Mouse (Mus musculus): ENCODE data around the gene L3mbtl1.
"Not testable (repeated sequence)": the region's sequence is repeated elsewhere in the genome, so short reads cannot be mapped to it uniquely, and the experiment has no call there.

L3mbtl1 gene

DNA sequence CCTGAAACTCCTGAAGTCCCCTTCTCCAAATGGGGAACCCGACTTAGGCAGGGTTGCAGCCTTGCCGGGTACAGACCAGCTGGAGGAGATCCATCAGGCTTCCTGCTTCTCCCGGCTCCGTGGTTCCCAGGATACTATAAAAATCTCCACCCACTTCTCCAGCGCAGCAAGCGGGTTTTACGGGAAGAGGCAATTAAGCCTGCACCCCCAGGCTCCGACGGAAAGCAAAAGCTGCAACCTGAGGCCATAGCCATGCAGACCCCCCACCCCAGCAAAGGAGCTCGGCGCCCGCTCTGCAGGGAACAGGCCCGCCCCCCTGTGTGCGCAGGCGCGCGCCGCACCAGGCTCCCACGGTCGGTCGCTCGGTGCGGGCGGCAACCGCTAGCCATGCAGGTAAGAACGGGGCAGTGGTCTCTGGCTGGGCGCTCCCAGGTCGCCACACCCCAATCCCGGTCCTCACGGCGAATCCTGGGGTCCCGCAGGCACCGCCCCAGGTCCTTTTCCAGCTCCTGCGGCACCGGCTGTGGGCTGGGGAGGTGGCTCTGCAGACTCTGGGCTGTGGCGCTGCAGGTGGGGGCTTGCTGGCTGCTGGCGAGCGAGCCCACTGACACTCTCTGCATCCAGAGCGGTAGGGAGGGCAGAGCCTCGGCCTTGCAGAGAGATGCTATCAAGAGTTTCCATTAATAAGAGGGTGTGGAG is at the start of gene L3mbtl1:
L3mbtl1 (plus strand) TSS at position 325 of the 699 bp plus-strand sequence.
- peak; percentile 31 for DNase-seq (ENCODE audit: low spot score)

DNA sequence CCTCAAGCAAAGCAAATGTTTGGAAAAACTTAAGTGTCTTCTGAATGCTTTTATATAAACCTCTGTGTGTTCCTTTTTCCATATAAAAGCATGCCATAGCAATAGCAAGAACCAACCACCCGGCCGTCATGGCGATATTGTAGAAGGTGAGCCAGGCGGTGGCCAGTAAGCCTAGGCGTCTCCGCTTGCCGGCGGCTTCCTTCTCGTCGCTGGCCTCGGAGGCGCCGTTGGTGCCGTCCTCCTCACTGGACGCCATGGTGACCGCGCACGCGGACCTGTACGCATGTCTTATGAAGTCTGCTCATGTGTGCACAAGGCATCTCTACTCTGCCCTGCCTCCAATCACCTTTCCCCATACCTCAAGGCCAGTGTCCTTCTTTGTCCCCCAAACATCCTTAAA is 44.0 kb upstream of the L3mbtl1 start:
- DNase-seq (ENCODE audit: low spot score) = not testable (repeated sequence)

DNA sequence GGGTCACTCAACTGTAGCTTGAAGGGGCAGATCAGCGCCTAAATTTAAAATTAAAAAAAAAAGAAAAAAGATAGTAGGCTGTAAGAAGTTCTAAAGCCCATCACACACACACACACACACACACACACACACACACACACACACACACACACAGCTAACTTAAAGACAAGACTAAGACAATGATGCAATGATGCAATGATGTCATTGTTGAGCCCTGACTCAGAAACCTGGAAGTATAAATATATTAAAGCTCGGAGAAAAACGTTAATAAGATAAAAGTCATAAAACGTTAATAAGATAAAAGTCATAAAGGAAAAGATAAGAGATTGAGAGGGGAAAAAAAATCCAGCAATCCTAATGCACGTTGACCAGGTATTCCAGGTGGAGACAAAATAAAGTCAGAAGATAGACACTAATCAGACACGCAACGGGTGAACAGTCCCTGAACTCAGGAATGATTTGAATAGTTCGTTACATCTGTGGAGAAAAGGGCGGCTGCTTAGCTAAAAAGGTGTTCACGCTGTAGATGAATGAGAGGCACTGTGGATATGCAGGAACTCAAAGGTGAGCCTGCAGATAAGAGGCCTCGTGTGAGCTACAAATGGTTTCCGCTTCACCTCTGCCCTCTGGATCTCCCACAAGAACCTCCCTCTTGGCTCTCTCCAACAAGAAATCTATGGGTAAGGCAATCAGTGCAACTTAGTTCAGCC is 43.2 kb upstream of the L3mbtl1 start:
- no peak for DNase-seq (ENCODE audit: low spot score)

DNA sequence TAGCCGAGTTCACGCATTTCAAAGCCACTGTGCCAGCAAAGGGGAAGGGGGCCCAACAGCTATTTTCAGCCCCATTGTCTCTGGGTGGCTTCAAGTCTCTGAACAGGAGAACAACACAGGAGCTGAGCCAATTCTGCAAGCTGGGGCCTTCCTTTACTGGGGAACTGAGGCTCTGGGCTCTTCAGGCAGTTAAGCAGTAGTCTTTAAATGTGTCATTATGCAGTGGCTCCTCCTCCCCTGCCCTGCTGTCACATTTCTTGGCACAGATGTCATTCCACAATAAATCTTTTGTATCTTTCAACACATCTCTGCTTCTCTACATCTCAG is 42.7 kb upstream of the L3mbtl1 start:
- no peak for DNase-seq (ENCODE audit: low spot score)

DNA sequence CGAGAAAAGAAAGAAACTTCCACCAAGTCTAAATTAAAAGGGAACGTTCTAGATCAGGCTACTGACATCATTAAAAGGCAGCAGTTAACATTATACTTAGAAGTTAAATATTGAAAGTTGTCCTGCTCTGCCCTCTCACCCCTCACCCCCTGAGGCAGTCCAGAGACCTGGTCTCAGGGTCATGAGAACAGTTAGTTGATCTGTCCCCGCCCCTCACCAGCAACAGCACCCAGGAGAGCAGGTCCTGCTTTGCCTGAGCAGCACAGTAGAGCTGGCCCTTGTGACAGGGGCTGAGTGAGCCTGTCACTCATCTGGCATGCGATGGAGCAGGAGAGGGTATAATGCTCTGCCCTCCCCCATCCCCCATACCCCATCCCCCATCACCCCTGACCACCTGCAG is 37.4 kb upstream of the L3mbtl1 start:
- no peak for DNase-seq (ENCODE audit: low spot score)

DNA sequence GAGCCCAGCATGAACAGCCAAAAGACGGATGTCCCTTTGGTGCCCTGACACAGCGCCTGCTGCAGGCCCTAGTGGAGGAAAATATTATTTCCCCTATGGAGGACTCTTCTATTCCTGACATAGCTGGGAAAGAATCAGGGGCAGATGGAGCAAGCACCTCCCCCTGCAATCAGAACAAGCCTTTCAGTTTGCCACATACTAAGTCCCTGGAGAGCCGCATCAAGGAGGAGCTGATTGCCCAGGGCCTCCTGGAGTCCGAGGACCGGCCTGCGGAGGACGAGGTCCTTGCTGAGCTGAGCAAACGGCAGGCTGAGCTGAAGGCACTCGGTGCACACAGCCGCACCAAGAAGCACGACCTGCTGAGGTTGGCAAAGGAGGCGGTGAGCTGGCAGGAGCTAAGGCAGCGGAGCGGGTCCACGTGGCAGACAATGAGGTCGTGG is 35.2 kb upstream of the L3mbtl1 start:
- no peak for DNase-seq (ENCODE audit: low spot score)

DNA sequence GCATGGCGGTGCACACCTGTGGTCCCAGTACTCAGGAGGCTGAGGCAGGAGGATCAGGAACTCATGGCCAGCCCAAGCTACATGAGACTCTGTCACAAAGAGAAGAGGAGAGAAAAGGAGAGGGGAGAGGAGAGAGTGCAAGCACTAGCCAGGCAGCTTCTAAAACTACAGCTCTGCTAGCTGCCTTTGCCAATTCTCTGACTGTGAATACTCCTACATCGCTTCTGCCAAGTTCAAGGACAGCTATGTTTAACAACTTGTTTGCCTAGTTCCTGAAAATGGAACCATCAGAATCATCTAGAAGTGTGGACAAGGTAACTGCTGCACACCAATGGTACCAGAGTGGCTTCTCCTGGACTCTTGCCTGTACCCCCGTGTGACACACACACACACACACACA is 29.2 kb upstream of the L3mbtl1 start:
- DNase-seq (ENCODE audit: low spot score) = no peak

DNA sequence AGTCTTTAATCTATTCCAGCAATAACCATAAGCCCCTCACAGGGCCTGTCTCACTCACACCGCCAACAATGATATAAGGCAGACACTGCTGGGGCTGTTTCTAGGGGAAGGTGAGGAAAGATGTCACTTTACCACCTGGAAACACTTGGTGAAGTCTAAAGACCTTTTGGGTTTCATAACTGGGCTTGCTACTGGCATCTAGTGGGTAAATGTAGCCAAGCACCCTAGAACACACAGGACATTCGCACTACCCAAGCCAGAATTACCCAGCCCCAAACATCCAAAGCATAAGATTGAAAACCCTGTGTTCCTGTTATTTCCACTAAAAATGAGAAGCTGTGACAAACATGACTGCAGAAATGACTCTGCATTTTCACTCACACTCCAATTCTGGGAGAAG is 28.8 kb upstream of the L3mbtl1 start:
- DNase-seq (ENCODE audit: low spot score) = no peak

- DNase-seq (ENCODE audit: low spot score) = no peak
Measured at GRCm38 (mm10) chr2:162919926-162920325, 23.3 kb upstream of the L3mbtl1 start.

- DNase-seq (ENCODE audit: low spot score) = no peak
Measured at GRCm38 (mm10) chr2:162922183-162922582, 21.1 kb upstream of the L3mbtl1 start.

GRCm38 (mm10) chr2:162922834-162923233 is 20.4 kb upstream of the L3mbtl1 start:
- DNase-seq (ENCODE audit: low spot score) = no peak

DNA sequence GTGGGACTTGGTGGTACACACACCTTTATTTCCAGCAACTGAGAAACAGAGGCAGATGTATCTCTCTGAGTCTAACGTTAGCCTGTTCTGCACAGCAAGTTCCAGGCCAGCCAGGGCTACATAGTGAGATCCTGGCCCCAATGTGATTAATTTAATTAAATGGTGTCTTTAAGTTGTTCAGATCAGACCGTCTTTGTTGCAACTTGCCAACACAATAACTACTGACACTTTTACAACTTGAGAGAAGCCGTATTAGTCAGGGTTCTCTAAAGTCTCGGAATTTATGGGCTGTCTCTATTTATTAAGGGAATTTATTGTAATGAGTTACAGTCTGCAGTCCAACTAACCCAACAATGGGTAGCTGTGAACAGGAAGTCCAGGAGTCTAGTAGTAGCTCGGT is 19.1 kb upstream of the L3mbtl1 start:
- DNase-seq (ENCODE audit: low spot score) = no peak

GRCm38 (mm10) chr2:162927918-162928585 is 15.2 kb upstream of the L3mbtl1 start:
- no peak for DNase-seq (ENCODE audit: low spot score)

DNA sequence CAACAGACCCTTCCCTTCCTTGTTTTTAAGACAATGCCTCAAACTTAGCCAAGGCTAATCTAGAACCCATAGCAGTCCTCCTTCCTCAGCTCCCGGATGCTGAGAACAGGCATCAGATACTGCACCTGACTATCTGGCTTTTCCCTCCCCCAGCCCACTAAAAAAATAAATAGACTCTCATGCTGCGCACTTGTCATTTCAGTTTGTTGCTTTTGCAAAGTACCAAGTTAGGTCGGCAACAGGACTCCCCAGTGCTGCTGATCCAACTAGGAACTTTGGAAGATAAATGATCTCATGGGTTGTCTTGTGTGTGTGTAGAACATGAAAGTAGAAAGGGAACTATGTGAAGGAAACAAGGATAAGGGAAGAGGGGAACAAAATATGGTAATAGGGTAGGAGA is 13.6 kb upstream of the L3mbtl1 start:
- no peak for DNase-seq (ENCODE audit: low spot score)

DNA sequence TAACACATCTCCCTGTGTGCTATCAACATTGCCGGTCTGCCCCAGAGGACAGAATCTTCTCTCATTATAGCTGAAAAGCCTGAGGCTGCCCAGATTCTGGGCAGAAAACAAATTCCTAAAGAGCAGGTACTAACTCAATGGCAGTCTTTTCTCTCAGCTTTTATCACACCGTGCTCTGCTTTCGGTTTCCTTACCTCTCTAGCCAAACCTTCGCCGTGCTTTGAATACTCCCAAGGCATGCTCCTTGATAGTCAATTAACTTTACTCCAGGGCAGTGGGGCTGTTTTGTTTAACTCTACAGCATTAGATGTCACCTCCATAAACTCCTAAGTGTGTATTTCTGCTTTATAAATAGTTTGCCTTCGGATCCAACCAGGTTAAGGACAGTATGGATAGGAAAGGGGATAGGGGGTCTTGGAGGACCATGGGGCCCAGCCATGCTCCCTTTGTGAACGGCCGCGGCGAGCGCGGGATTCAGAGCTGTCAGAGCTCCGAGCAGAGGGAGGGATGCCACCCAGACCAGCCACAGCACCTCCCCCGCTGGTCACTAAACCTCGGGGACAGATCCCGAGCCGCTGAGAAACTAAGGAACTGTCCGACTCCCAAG is 12.7 kb upstream of the L3mbtl1 start:
- no peak for DNase-seq (ENCODE audit: low spot score)

- DNase-seq (ENCODE audit: low spot score) = peak; percentile 88
Measured at GRCm38 (mm10) chr2:162931123-162931673, 12.1 kb upstream of the L3mbtl1 start, which contains the start of gene Srsf6. Srsf6 (plus strand) TSS chr2:162931528.

DNA sequence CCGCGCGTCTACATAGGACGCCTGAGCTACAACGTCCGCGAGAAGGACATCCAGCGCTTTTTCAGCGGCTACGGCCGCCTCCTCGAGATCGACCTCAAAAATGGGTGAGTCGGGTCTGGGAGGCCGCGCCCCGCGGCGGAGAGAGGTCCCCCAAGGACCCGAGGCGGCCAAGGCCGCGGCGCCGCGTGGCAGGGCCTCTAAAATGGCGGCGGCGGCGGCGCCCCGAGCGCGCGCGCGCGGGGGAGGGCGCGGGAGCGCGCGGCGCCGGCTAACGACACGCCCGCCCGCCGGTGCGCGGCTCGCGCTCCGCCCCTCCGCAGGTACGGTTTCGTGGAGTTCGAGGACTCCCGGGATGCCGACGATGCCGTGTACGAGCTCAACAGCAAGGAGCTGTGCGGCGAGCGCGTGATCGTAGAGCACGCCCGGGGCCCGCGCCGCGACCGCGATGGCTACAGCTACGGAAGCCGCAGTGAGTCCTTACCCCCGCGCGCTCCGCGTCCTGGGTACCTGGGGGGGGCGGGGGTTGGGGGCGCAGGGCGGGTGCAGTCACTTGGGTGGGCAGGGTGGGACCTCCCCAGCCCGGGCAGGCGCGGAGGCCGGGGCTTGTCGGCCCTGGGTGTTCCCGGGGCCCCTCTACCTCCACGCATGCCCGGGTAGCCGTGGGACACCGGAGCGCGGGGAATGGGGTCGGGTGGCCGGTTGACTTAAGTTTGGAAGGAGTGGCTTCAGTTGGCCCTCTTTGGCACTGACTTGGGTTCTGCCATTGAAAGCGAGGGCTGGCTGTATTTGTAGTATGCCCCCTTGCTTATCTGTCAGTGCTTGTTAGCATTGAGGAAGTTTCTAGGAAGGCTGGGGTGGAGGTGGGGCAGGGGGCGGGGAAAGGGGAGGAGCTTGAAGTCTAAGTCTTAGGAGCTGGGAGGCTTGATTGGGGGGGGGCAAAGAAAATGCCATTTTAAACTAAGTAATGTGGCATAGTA is 11.3 kb upstream of the L3mbtl1 start:
- peak; percentile 68 for DNase-seq (ENCODE audit: low spot score)

DNA sequence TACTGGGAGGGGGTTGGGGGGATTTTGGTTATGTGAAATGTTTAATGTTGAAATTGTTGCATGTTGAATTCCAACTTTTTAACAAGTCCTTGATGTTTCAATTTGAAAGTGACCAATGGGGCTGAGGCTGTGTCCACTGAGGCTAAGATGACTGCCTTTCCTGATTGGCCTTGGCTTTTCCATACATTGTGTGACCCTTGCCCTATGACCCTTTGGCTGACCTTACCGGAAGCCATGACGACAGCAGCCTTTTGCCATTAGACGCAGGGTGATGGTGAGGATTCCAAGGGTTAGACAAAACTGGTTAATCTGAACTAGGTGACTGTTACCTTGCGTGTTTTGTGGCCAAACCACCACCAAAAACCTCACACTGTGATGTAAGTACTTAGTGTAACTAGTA is 10.6 kb upstream of the L3mbtl1 start:
- DNase-seq (ENCODE audit: low spot score) = no peak

- DNase-seq (ENCODE audit: low spot score) = no peak
Measured at GRCm38 (mm10) chr2:162934421-162934820, 8.9 kb upstream of the L3mbtl1 start.

DNA sequence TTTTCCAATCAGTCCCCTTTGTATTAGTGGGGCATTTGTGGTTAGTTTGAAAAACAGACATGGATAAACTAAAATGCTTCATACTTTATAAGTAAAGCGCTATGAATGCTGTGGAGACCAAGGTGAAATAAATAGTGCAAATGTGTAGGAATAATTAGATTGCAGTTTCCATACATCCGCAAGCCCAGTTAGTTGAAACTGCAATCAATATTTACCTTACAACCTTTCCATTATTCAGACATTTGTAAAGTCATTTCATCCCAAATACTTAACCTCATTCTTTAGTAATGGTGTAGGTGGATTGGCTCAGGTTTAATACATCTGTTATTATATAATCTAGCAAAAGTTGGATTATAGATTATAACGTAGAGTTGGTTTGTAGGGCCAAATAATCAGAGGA is 7.6 kb upstream of the L3mbtl1 start:
- DNase-seq (ENCODE audit: low spot score) = no peak

- DNase-seq (ENCODE audit: low spot score) = no peak
Measured at GRCm38 (mm10) chr2:162939562-162939961, 3.7 kb upstream of the L3mbtl1 start.

Measured in ovary, postnatal 36 days (tissue).